Mouse (Mus musculus): ENCODE results near the gene Pcyt2. TPM values are rescaled to one million over a fixed set of nuclear protein-coding genes. Genes with fewer than 3 reads are reported as not detected.
A peak's percentile ranks its signal among the peaks of the same experiment; 100 is the strongest.

Gene Pcyt2
- polyA plus RNA-seq, 1 experiment from 2014 or later: 80.3 TPM

DNA sequence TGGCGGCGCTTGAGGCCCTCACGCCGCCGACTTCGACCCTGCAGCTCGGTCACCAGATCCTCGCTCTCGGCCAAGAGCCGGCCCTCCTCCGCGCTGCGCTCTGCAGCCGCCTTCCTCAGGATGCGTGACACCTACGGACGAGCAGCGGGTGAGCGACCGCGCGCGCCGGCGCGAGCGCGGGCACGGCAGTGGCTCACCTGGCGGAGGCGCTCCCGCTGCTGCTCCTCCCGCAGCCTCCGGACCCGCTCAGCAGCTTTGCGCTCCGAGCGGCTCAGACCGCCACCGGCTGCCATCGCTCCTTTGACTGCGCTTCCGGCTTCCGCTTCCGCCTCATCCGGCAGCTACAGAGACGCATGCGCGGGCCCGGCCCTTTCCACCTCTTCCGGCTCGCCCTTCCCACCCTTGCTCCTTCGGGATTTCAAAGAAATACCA lies 7.0 kb upstream of the Pcyt2 start:
- Histone ChIP-seq H3K36me3 (peaks cover 35% of the 10 kb centered on the region), H3K4me1 (replicated peaks) (peaks cover 25% of the 10 kb centered on the region), H3K9me3 (replicated peaks) (no peaks in the 10 kb centered on the region), H3K27me3 (no peaks in the 10 kb centered on the region), H3K9ac (peak overlapping the region; percentile 62), H3K4me3 (peak overlapping the region; percentile 90), H3K27ac (peak overlapping the region; percentile 77), H3K4me2 (peak overlapping the region; percentile 89)
- WGBS: under 1% methylated on average over 53 of the region's 53 CpGs
- ATAC-seq (replicated peaks; ENCODE audit: insufficient number of reproducible peaks, insufficient read depth, low FRiP score, low read depth): peak; percentile 77

- peak; percentile 73 for ATAC-seq (replicated peaks; ENCODE audit: insufficient number of reproducible peaks, insufficient read depth, low FRiP score, low read depth)
- Histone ChIP-seq H3K27me3 (no peaks in the 10 kb centered on the region), H3K4me3 (peak overlapping the region; percentile 90), H3K4me1 (replicated peaks) (peaks cover 19% of the 10 kb centered on the region), H3K27ac (peak overlapping the region; percentile 77), H3K9ac (peak overlapping the region; percentile 62), H3K9me3 (replicated peaks) (no peaks in the 10 kb centered on the region), H3K36me3 (peaks cover 36% of the 10 kb centered on the region), H3K4me2 (peak overlapping the region; percentile 89)
- WGBS: 11% methylated on average over 30 of the region's 30 CpGs
Observed at GRCm38 (mm10) chr11:120623961-120624679, 6.4 kb upstream of the Pcyt2 start.

DNA sequence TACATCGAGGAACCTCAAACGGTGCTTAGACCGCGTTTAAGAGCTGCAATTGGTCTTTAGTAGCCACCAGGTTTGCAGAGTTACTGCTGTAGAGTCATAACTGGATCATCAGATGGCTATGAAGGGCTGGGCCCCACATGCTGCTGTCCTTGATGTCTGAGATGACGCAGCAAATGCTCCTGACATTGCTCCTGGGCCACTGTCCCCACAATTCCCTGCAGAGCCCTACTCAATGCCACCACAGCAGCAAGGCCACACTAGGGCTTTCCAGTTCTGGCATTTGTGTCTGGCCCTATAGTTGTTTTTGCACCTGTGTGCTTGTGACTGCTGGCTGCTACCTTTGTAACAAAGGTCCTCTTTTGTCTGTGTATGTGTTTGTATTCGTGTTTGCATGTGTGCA lies 5.1 kb upstream of the Pcyt2 start:
- H3K4me2 ChIP-seq: no peak overlapping the region
- H3K9ac ChIP-seq: no peak overlapping the region
- no peaks in the 10 kb centered on the region for H3K27me3 ChIP-seq
- H3K27ac ChIP-seq: no peak overlapping the region
- H3K4me3 ChIP-seq: no peak overlapping the region
- peaks cover 35% of the 10 kb centered on the region for H3K36me3 ChIP-seq
- no peaks in the 10 kb centered on the region for H3K9me3 ChIP-seq (replicated peaks)
- no peak for ATAC-seq (replicated peaks; ENCODE audit: insufficient number of reproducible peaks, insufficient read depth, low FRiP score, low read depth)
- H3K4me1 ChIP-seq (replicated peaks): peaks cover 21% of the 10 kb centered on the region
- 91% methylated on average over 6 of the region's 6 CpGs for WGBS

- H3K9ac ChIP-seq: no peak overlapping the region
Observed at GRCm38 (mm10) chr11:120620195-120620594, 2.5 kb upstream of the Pcyt2 start.

GRCm38 (mm10) chr11:120618619-120619535 lies 1.1 kb upstream of the Pcyt2 start:
- Histone ChIP-seq H3K27ac (0 out of 2 replicates have a peak overlapping the region, but pooled peaks have one; percentile 78), H3K36me3 (peaks cover 36% of the 10 kb centered on the region)

More at GRCm38 (mm10) chr11:120620195-120620594, 2.5 kb upstream of the Pcyt2 start:
- Histone ChIP-seq H3K4me1 (replicated peaks) (peaks cover 29% of the 10 kb centered on the region), H3K4me3 (no peak overlapping the region), H3K27ac (no peak overlapping the region), H3K36me3 (peaks cover 27% of the 10 kb centered on the region), H3K27me3 (no peaks in the 10 kb centered on the region), H3K9me3 (replicated peaks) (no peaks in the 10 kb centered on the region), H3K4me2 (no peak overlapping the region)
- ATAC-seq (replicated peaks; ENCODE audit: insufficient number of reproducible peaks, insufficient read depth, low FRiP score, low read depth): no peak
- 89% methylated on average over 14 of the region's 14 CpGs for WGBS

GRCm38 (mm10) chr11:120616617-120617294 lies 980 bp downstream of the Pcyt2 start:
- Histone ChIP-seq H3K27me3 (no peaks in the 10 kb centered on the region), H3K4me1 (replicated peaks) (peaks cover 21% of the 10 kb centered on the region), H3K27ac (peak overlapping the region; percentile 78), H3K4me2 (peak overlapping the region; percentile 87), H3K9ac (peak overlapping the region; percentile 80), H3K9me3 (replicated peaks) (no peaks in the 10 kb centered on the region), H3K4me3 (peak overlapping the region; percentile 84), H3K36me3 (peaks cover 54% of the 10 kb centered on the region)
- WGBS: 34% methylated on average over 4 of the region's 4 CpGs
- no peak for ATAC-seq (replicated peaks; ENCODE audit: insufficient number of reproducible peaks, insufficient read depth, low FRiP score, low read depth)

More at GRCm38 (mm10) chr11:120618619-120619535, 1.1 kb upstream of the Pcyt2 start:
- Histone ChIP-seq H3K4me3 (no peak overlapping the region), H3K4me2 (no peak overlapping the region), H3K27me3 (no peaks in the 10 kb centered on the region), H3K4me1 (replicated peaks) (peaks cover 23% of the 10 kb centered on the region), H3K9me3 (replicated peaks) (no peaks in the 10 kb centered on the region), H3K9ac (no peak overlapping the region)
- 89% methylated on average over 25 of the region's 25 CpGs for WGBS
- no peak for ATAC-seq (replicated peaks; ENCODE audit: insufficient number of reproducible peaks, insufficient read depth, low FRiP score, low read depth)

DNA sequence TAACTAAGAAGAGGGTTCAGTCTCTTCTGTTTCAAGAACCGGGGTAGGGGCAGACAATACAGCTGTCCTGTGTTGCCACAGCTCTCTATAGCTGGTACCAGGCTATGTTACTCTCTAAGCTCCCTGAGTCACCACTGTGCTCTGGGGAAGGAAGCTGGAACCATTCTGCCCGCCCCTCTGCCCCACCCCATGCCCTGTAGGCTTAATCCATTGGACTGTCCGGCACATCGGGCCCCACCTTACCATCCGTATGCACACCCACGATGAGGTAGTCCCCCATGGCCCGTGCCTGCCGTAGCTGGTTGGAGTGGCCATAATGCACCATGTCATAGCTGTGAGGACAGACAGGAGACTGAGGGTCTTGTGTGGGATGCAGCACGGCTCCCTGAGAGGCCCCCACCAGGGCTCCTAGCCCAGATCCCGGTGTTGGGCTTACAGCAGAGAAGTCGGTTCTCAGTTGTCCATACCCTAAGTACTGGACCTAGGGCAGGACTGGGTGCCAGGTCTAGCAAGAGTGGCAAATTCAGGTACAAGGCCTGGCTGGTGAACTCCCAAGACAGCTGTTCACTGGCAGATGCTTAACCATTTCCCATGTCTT lies 2.0 kb downstream of the Pcyt2 start:
- Histone ChIP-seq H3K9me3 (replicated peaks) (no peaks in the 10 kb centered on the region), H3K27me3 (no peaks in the 10 kb centered on the region), H3K9ac (no peak overlapping the region), H3K4me3 (no peak overlapping the region), H3K36me3 (peaks cover 55% of the 10 kb centered on the region), H3K4me2 (no peak overlapping the region), H3K4me1 (replicated peaks) (peaks cover 21% of the 10 kb centered on the region), H3K27ac (no peak overlapping the region)
- no peak for ATAC-seq (replicated peaks; ENCODE audit: insufficient number of reproducible peaks, insufficient read depth, low FRiP score, low read depth)
- 89% methylated on average over 11 of the region's 11 CpGs for WGBS

DNA sequence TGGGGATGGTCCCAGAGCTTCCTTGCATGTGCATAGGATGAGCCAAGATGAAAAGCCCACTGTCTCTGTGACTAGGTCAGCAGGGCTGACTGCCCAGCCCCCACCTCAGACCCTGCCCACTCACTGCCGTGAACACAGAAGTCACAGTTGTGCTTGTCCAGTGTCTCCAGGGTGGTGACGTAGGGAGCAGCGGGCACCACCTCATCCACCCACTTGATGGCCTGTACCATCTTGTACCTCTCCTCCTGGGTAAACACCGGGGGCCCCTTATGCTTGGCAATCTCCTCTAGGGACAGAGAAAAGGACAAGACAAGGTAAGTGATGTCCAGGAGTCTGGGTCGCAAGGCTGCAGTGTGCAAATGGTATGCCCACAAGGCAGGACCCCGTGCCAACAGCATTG lies 2.6 kb downstream of the Pcyt2 start:
- H3K4me2 ChIP-seq: no peak overlapping the region
- H3K36me3 ChIP-seq: peaks cover 55% of the 10 kb centered on the region
- no peaks in the 10 kb centered on the region for H3K27me3 ChIP-seq
- ATAC-seq (replicated peaks; ENCODE audit: insufficient number of reproducible peaks, insufficient read depth, low FRiP score, low read depth): no peak
- WGBS: 91% methylated on average over 6 of the region's 6 CpGs
- H3K9ac ChIP-seq: no peak overlapping the region
- peaks cover 21% of the 10 kb centered on the region for H3K4me1 ChIP-seq (replicated peaks)
- H3K4me3 ChIP-seq: no peak overlapping the region
- H3K27ac ChIP-seq: no peak overlapping the region
- no peaks in the 10 kb centered on the region for H3K9me3 ChIP-seq (replicated peaks)

DNA sequence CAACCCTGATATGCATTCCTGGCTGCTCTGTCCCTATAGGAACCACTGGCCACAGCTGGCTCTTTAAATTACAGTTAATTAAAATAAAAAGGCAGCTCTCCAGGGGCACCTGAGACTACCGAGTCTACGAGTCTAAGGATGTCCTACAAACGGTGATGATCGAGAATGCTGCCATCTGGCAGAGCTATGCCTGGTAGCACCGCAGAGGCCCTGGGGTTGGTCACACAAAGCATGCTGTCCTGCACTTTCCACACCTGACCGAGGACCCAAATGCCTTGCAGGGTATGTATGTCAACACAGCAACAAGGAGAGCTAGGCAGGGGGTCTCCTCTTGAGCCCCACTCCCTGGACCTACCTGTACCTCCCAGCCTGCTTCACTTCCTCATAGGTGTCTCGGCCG lies 3.8 kb downstream of the Pcyt2 start:
- WGBS: 85% methylated on average over 8 of the region's 8 CpGs
- ATAC-seq (replicated peaks; ENCODE audit: insufficient number of reproducible peaks, insufficient read depth, low FRiP score, low read depth): no peak
- no peak overlapping the region for H3K27ac ChIP-seq
- H3K36me3 ChIP-seq: peaks cover 49% of the 10 kb centered on the region
- H3K27me3 ChIP-seq: no peaks in the 10 kb centered on the region
- no peaks in the 10 kb centered on the region for H3K9me3 ChIP-seq (replicated peaks)
- H3K4me1 ChIP-seq (replicated peaks): peaks cover 30% of the 10 kb centered on the region
- no peak overlapping the region for H3K4me2 ChIP-seq
- no peak overlapping the region for H3K4me3 ChIP-seq
- no peak overlapping the region for H3K9ac ChIP-seq

- Histone ChIP-seq H3K4me2 (no peak overlapping the region), H3K27me3 (no peaks in the 10 kb centered on the region), H3K36me3 (peaks cover 47% of the 10 kb centered on the region), H3K9me3 (replicated peaks) (no peaks in the 10 kb centered on the region), H3K4me3 (no peak overlapping the region), H3K27ac (no peak overlapping the region), H3K4me1 (replicated peaks) (peaks cover 34% of the 10 kb centered on the region), H3K9ac (no peak overlapping the region)
- no peak for ATAC-seq (replicated peaks; ENCODE audit: insufficient number of reproducible peaks, insufficient read depth, low FRiP score, low read depth)
- WGBS: 80% methylated on average over 10 of the region's 10 CpGs
Observed at GRCm38 (mm10) chr11:120613481-120613972, 4.2 kb downstream of the Pcyt2 start.
